Mouse (Mus musculus) heart, postnatal 25 days (tissue): ENCODE results near the gene Hist4h4. TPM values are rescaled to one million over a fixed set of nuclear protein-coding genes. Genes with fewer than 3 reads are reported as not detected.

Source experiments
- DNase-seq: peaks from one replicate; pipeline ENCODE4 v3.0.0; 2022; ENCODE audit warnings: low spot score
- intact Hi-C: fragments of 180-260 bp; cut with DNase I; formaldehyde crosslinking; loops from one replicate; pipeline ENCODE4 v1.15.1; 2025
- microRNA-seq: library from miRNA; unstranded; fragments of <30 nt; microRNA quantifications from one replicate; pipeline ENCODE4 v1.2.0, GENCODE M21; 2022
- total RNA-seq, 2 experiments: library from RNA; stranded (reverse); gene quantifications; 2 replicates each; pipeline ENCODE4 v1.2.3; 2021

Gene Hist4h4
- total RNA-seq, 2 experiments from 2014 or later, result 8.3 to 11.5 TPM

GRCm38 (mm10) chr6:136793831-136794525 lies 10.2 kb downstream of the Hist4h4 start:
- no peak for DNase-seq
- intact Hi-C loops, result no loop called here

GRCm38 (mm10) chr6:136792884-136793758 lies 11.1 kb downstream of the Hist4h4 start:
- DNase-seq, result no peak
- intact Hi-C loops, result no loop called here

- intact Hi-C loops, result no loop called here
- peak; percentile 72 for DNase-seq
Observed at GRCm38 (mm10) chr6:136789391-136789971, 14.7 kb downstream of the Hist4h4 start.

- intact Hi-C loops, result no loop called here
- DNase-seq, result no peak
Observed at GRCm38 (mm10) chr6:136782761-136783160, 21.5 kb downstream of the Hist4h4 start.

- DNase-seq, result no peak
- intact Hi-C loops, result no loop called here
Observed at GRCm38 (mm10) chr6:136782146-136782545, 22.1 kb downstream of the Hist4h4 start.

- intact Hi-C loops, result no loop called here
- no peak for DNase-seq
Observed at GRCm38 (mm10) chr6:136781377-136781986, 22.7 kb downstream of the Hist4h4 start, which contains the start of gene Gucy2c. Gene Gucy2c, minus strand, starts transcription at chr6:136781765.

GRCm38 (mm10) chr6:136776392-136776791 lies 27.8 kb downstream of the Hist4h4 start:
- intact Hi-C loops, result no loop called here
- DNase-seq, result no peak

GRCm38 (mm10) chr6:136769859-136770258 lies 34.4 kb downstream of the Hist4h4 start:
- intact Hi-C loops, result no loop called here
- no peak for DNase-seq

GRCm38 (mm10) chr6:136769143-136769542 lies 35.1 kb downstream of the Hist4h4 start:
- intact Hi-C loops, result no loop called here
- no peak for DNase-seq

GRCm38 (mm10) chr6:136763912-136764311 lies 40.3 kb downstream of the Hist4h4 start:
- DNase-seq, result no peak
- intact Hi-C loops, result no loop called here

Small RNA genes within 50 kb of the gene (microRNA-seq; reads per million reads assigned to microRNA genes)
- gene Gm44364, result not detected

Other genes starting within 250 kb of the Hist4h4 start
- 10 to 100 TPM; 36.5 to 39.9 TPM for gene Plbd1, start 142.5 kb downstream of the Hist4h4 start, total RNA-seq
- not detected for gene Gucy2c, start 22.6 kb downstream of the Hist4h4 start, total RNA-seq
- 10 to 100 TPM; 28.3 to 33.9 TPM for gene H2afj, start 3.8 kb upstream of the Hist4h4 start, total RNA-seq
- gene BC049715, start 23.2 kb upstream of the Hist4h4 start, total RNA-seq, result 1 to 10 TPM in 1 of 2 experiments, under 1 TPM in 1; 0.62 to 2.0 TPM
- 10 to 100 TPM; 57.0 to 63.3 TPM for gene Wbp11, start 23.8 kb upstream of the Hist4h4 start, total RNA-seq
- not detected for gene Smco3, start 31.0 kb upstream of the Hist4h4 start, total RNA-seq
- gene Art4, start 53.3 kb upstream of the Hist4h4 start, total RNA-seq, result 10 to 100 TPM; 16.8 to 17.8 TPM
- 100 to 1,000 TPM; 365 to 487 TPM for gene Mgp, start 71.4 kb upstream of the Hist4h4 start, total RNA-seq
- not detected for gene Erp27, start 117.8 kb upstream of the Hist4h4 start, total RNA-seq
- not detected for gene Pde6h, start 119.4 kb upstream of the Hist4h4 start, total RNA-seq
- gene Arhgdib, start 137.5 kb upstream of the Hist4h4 start, total RNA-seq, result 10 to 100 TPM; 26.5 to 27.8 TPM